Mouse (Mus musculus): Measurements from ENCODE around the gene Fam227b. TPM values are rescaled to one million over a fixed set of nuclear protein-coding genes. Genes with fewer than 3 reads are reported as not detected.

The Fam227b gene
- total RNA-seq, 2 experiments from 2014 or later = not detected

DNA sequence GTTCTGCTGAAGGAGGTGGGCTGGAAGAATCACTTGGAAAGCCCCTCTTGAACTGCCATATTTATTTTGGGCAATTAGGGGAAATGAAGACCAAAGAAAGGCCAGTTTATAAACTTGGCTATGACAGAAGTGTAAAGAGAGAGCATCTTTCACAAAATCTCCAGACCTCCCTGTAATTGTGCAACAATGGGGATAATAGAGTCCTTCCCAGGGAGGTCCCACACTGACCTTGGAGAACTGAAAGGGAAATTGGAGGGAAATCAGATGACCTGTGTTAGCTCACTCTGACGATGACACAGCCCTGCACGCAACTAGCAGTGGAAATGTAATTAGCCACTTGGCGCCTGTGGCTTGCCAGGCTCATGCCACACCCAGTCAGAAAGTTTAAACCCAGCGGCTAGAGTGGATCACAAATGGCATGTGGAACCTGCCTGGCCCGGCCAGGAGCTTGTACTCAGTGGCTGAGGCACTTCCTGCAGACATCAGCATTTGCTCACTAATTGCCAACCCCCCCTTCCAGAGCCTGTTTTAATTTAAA, 175.9 kb downstream of the Fam227b start:
- no peak for DNase-seq

DNA sequence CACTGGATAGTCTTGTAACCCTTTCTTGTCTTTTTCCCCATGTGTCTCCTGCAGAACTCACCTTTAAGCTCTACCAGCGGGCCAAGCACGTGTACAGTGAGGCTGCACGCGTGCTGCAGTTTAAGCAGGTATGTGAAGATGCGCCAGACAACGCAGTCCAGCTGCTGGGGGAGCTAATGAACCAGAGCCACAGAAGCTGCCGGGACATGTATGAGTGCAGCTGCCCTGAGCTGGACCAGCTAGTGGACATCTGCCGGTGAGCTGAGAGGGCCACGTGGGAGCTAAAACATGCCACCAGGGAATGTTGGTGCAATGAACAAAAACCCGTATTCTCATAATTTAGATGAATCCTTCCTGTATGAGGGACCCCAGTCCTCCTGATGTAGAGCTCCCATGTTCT, 176.6 kb downstream of the Fam227b start:
- no peak for DNase-seq

DNA sequence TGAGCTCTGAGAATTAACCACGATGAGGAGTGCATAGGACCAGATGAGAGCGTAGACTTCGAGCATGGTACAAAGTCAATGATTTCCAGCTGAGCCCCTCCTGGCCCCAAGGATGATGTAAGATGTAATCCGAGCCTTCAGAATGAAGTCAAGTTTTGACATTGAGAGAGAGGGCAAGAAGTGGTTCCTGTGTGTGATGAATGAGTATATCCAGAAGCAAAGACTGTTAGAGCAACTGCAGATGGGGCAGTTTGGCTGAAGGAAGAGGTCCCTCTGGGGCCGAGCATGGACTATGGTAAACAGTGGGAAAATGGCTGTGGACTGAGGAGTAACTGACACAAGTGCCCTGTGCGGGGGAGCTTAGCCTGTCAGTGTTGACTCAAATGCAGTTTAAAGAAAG, 178.6 kb downstream of the Fam227b start:
- no peak for DNase-seq

DNA sequence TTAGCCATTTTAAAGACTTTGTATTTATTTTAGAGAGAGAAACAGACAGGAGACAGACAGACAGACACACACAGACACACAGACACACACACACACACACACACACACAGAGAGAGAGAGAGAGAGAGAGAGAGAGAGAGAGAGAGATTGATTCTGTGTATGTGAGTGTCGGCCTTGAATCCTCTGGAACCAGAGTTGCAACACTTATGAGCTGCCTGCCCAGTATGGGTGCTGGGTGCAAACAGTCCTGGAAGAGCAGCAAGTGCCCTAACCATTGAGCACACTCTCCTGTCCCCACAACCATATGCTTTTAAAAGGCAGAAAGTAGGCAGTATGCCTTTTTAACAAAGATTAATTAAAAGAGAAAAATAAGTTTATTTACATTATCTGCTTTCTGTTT, 183.0 kb downstream of the Fam227b start:
- DNase-seq = no peak

DNA sequence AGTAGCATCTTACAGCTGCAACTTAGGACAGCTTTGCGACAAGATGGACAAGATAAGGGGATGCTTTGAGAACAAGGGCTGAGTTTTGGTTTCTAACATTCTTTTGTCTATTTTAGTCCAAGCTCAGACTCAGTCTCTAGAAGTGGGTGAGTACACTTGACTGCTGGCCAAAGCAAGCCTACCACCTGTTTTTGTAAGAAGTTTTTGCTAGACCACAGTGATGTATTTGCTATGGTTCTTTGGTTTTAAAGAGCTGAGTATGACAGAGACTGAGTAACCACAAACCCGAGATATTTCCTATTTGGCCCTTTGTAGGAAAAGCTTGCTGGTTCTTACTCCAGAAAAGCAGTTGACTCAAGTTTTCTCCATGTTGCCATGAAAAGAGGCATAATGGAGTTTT, 203.6 kb downstream of the Fam227b start:
- no peak for DNase-seq

DNA sequence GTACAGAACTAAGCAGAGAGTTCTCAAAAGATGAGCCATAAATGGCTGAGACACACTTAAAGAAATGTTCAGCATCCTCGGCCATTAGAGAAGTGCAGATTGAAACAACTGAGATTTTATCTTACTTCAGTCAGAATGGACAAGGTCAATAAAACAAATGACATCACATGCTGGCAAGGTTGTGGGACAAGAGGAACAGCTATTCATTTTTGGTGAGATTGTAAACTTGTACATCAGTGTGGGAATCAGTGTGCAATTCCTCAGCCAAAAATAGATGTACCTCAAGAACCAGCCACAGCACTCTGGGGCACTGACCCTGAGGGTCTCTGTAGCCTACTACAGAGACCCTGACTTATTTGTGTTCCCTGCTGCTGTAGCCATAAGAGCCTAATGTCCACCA, 208.5 kb downstream of the Fam227b start:
- no peak for DNase-seq

DNA sequence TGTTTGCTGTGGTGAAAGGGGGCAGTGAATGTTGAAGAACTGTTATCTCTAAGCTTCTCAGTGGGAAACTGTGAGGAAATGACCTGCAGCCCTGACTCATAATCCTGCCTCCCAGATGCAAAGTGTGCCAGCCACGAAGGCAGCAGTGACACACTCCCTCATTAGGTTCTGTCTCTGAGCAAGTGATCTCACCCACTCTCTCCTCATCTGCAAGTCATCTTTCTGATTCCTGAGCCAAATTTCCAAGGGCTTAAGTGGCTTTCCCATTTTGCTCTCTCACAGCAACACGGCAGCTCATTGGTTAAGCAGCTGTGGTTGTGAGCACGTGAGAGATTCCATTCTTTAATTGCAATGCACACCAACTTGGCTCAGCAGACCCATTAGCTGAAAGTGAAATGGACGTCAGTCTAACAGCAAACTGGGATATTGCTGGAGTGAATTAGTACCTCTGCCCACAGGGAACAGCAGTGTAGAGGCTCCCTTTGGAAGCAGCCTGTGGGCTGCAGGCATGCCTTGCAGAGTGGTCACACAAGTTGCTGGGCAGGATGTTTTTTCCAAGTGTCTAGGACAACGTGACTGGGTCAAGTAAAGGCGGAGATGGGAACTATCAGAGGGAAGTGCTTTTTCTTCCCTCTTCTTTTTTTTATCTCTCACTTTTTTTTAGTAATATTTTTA, 210.6 kb downstream of the Fam227b start:
- DNase-seq = no peak

DNA sequence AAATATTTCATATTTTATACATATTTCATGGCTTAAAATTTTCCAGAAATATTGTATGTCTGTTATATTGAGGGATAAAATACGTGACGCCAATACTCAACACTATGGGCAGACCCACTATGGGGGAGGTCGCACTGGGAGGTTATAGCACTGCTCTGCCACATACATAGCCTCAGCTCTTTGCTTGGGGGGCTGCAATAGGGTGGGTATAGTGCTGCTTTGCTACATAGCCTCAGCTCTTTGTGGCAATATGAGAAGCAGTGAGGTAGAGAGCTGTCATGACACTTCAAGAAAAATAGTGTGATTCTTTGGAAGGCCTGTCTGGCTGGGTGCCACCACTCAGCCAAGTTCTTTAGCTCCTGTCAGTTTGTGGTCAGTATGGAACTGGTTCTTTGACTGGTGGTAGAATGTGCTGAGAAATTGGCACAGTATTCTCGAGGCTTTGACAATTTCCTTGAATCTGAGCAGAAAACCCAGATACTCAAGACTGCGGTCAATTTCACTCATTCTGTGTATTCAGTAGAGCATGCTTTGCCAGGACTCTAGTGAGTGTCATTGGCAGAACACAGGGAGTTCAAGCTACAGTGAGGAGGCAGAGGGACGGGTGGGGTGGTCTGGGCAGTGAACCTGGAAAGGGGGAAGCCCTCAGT, 212.7 kb downstream of the Fam227b start:
- no peak for DNase-seq

DNA sequence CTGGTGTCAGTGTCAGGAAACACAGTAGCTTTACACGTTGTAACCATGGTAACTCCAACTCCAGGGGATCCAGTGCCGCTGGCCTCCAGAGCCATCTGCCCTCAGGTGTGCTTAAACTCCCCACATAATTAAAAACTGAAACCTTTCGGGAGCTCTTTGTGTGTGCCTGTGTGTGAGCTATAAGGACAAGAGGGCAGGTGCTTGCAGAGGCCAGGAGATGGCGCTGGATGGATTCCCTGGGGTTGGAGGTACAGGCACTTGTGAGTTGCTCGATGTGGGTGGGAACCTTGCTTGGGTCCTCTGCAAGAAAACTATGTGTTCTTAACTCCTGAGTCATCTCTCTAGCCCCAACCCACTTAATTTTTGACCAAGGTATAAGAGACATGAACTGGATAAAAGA, 215.4 kb downstream of the Fam227b start:
- no peak for DNase-seq

DNA sequence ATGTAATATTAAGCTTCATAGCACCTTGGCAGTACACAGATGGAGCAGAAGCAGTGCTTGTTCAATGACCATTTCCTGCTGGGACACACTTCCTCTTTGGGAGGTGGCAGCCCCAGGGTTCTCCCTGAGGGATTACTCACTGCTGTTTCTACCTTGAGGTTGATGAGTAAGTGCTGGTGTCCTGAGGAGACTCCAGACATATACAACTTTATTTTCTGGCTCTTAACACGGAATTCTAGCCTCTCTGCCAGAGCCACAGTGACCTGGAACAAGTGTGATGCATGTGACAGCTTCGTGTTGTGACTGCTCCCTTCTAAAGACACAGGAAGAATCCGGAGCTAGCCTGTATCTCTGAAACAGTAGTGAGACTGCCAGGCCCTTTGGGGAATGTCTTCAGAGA, 217.8 kb downstream of the Fam227b start:
- no peak for DNase-seq

Other genes with a start within 250 kb of the Fam227b start
- gene Fgf7, start 117.3 kb downstream of the Fam227b start, total RNA-seq (2021) = under 1 TPM; 0.40 to 0.78 TPM
- 10 to 100 TPM; 15.5 to 16.8 TPM for gene Dtwd1, start 137 bp upstream of the Fam227b start, total RNA-seq (2021)
- gene Gm17555, start 63.1 kb upstream of the Fam227b start, total RNA-seq (2021) = not detected

Measured in layer of hippocampus, postnatal 36 days (tissue).